Mouse (Mus musculus) midbrain, embryonic 13.5 days (tissue): ENCODE measurements around the gene Majin. TPM values are rescaled to one million over a fixed set of nuclear protein-coding genes. Genes with fewer than 3 reads are reported as not detected.

Experiments used
- ATAC-seq: fragments of 200-750 bp; cut with Nextera tagmentation; 2 replicates; pipeline ENCODE4 v1.8.0; 2017; ENCODE audit warnings: mild to moderate bottlenecking, moderate TSS enrichment, moderate library complexity
- H3K27ac ChIP-seq: fragments of 300-500 bp; sonication (generic); 2 replicates; pipeline ENCODE4 v1.5.1; 2015; ENCODE audit warnings: inconsistent platforms, mild to moderate bottlenecking, moderate library complexity
- H3K27me3 ChIP-seq: fragments of 300-500 bp; sonication (generic); 2 replicates; pipeline ENCODE4 v1.6.1; 2015; ENCODE audit warnings: mild to moderate bottlenecking, inconsistent platforms
- H3K36me3 ChIP-seq: fragments of 300-500 bp; sonication (generic); 2 replicates; pipeline ENCODE4 v1.6.1; 2015; ENCODE audit warnings: mild to moderate bottlenecking, inconsistent platforms
- H3K4me1 ChIP-seq: fragments of 300-500 bp; sonication (generic); replicated peaks from 2 replicates; pipeline ENCODE4 v1.6.1; 2015; ENCODE audit warnings: inconsistent platforms
- H3K4me2 ChIP-seq: fragments of 300-500 bp; sonication (generic); replicated peaks from 2 replicates; pipeline ENCODE4 v1.6.1; 2015; ENCODE audit warnings: moderate library complexity, mild to moderate bottlenecking, inconsistent platforms
- H3K4me3 ChIP-seq: fragments of 300-500 bp; sonication (generic); replicated peaks from 2 replicates; pipeline ENCODE4 v1.5.1; 2015; ENCODE audit warnings: mild to moderate bottlenecking, inconsistent platforms
- H3K9ac ChIP-seq: fragments of 300-500 bp; sonication (generic); replicated peaks from 2 replicates; pipeline ENCODE4 v1.6.1; 2015; ENCODE audit warnings: mild to moderate bottlenecking, inconsistent platforms
- H3K9me3 ChIP-seq: fragments of 300-500 bp; sonication (generic); 2 replicates; pipeline ENCODE4 v1.6.1; 2016; ENCODE audit warnings: mild to moderate bottlenecking, inconsistent platforms
- WGBS: fragments of 180-500 bp; shearing (Covaris S2); methylation state at CpG from one replicate; pipeline ENCODE4 v1.1.7; 2015; 5-methylcytosine and 5-hydroxymethylcytosine counted together
- polyA plus RNA-seq: library from polyadenylated mRNA; unstranded; fragments of >200 nt; fragmentation: Nextera tagmentation; extraction: Ambion mirVana; gene quantifications from 2 replicates; pipeline ENCODE4 v1.2.1, GENCODE M21; 2015

Gene Majin
- not detected in 2 replicates for polyA plus RNA-seq

GRCm38 (mm10) chr19:6184131-6184530 is at the start of gene Majin:
Majin (plus strand) TSS chr19:6184388.
- ATAC-seq, result no peak
- Histone ChIP-seq H3K4me2 (no peak within 1 kb of the TSS), H3K36me3 (no peaks in the 10 kb centered on the region), H3K27me3 (no peaks in the 10 kb centered on the region), H3K27ac (no peak within 1 kb of the TSS), H3K4me1 (peaks cover 4% of the 10 kb centered on the region; the same call in 1 of the 2 replicates), H3K4me3 (no peak within 1 kb of the TSS), H3K9me3 (no peaks in the 10 kb centered on the region), H3K9ac (no peak within 1 kb of the TSS)
- WGBS, result 89% methylated on average over 23 of the region's 23 CpGs

GRCm38 (mm10) chr19:6136397-6136796 is 47.8 kb upstream of the Majin start:
- ATAC-seq, result no peak
- H3K4me2 ChIP-seq, result no peak overlapping the region
- H3K27me3 ChIP-seq, result no peaks in the 10 kb centered on the region
- no peak overlapping the region for H3K9ac ChIP-seq
- no peak overlapping the region for H3K27ac ChIP-seq
- peaks cover 11% of the 10 kb centered on the region for H3K4me1 ChIP-seq
- peaks cover 51% of the 10 kb centered on the region for H3K36me3 ChIP-seq
- H3K9me3 ChIP-seq, result no peaks in the 10 kb centered on the region
- no peak overlapping the region for H3K4me3 ChIP-seq
- 88% methylated on average over 3 of the region's 3 CpGs for WGBS

DNA sequence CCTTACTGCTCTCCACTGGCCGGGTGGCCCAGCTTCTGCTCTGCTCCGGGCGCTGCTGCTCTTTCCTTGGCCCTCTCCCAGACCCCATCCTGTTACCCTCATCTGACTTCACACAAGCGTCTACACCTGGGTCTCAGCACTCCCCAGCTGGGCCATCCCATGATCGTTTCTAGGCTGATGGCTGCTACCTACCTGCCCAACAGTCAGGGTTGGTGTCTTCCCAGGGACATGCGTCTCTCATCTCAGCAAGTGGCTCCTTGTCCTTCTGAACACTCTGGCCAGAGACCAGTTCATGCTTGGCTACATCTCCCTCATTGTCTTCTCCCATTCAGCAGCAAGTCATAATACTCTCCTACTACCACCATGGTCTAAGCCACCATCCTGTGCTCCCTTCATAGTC is 44.5 kb upstream of the Majin start:
- peak overlapping the region; percentile 55 for H3K4me3 ChIP-seq
- no peaks in the 10 kb centered on the region for H3K27me3 ChIP-seq
- H3K4me1 ChIP-seq, result peaks cover 11% of the 10 kb centered on the region
- peak overlapping the region; percentile 84 for H3K4me2 ChIP-seq
- WGBS, result 92% methylated on average over 6 of the region's 6 CpGs
- peak overlapping the region; percentile 96; the same call in 1 of the 2 replicates for H3K27ac ChIP-seq
- H3K9me3 ChIP-seq, result no peaks in the 10 kb centered on the region
- ATAC-seq, result no peak
- peaks cover 39% of the 10 kb centered on the region for H3K36me3 ChIP-seq
- H3K9ac ChIP-seq, result peak overlapping the region; percentile 85

DNA sequence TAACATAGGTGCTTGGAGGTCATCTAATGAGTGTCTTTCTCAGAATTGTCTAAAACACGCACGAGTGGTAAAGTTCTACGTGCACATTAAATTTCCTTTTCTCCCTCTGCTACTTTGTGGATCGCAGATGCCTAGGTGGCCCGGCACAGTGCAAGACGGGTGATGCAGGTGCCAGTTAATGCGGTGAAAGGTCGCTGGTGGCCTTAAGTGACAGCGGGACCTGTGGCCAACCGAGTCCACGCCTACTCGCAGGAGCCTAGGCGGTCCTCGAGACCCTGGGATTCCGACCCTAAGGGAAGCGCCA is 43.9 kb upstream of the Majin start:
- Histone ChIP-seq H3K27me3 (no peaks in the 10 kb centered on the region), H3K4me2 (peak overlapping the region; percentile 84), H3K4me1 (peaks cover 11% of the 10 kb centered on the region), H3K9ac (peak overlapping the region; percentile 85), H3K9me3 (no peaks in the 10 kb centered on the region), H3K4me3 (peak overlapping the region; percentile 55), H3K36me3 (peaks cover 33% of the 10 kb centered on the region), H3K27ac (peak overlapping the region; percentile 96)
- WGBS, result 7% methylated on average over 16 of the region's 16 CpGs
- no peak for ATAC-seq

DNA sequence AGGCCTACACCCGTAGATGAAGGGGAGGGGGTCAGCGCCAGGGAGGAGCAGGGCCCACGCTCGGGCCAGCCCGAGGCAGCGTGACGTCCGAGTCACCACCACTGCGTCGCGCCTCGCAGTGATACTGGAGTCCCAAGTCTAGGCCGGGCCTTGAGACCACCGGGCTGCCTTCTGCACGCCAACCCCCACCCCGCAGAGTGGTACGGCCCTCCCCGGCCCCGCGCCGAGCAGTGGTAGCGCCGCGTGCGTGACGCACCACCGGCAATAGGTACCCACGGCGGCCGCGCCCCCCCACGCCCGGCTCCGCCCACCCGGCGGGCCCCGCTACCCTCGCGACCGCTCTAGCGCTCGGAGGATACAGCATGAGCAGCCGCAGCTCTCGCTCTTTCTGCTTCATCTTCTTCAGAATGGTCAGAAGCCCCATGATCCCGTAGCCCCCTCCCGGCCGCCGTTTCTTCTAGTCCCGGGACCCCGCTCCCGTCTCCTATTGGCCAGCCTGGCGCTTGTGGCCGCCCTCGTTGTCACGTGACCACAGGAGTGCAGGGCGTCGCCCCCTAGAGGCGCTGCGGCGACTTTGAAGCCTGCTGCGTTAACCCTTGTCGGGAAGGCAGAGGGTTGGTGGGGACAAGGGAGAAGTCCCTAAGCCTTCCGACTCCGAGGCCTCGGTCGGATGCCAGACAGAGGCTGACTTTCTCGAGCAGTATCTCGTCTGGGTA is 43.4 kb upstream of the Majin start, which contains the start of gene Batf2:
Gene Batf2, plus strand, starts transcription at position 306 of the 716 bp plus-strand sequence.
- peak within 1 kb of the TSS; percentile 55 for H3K4me3 ChIP-seq
- peaks cover 11% of the 10 kb centered on the region for H3K4me1 ChIP-seq
- H3K27ac ChIP-seq, result peak within 1 kb of the TSS; percentile 96
- no peaks in the 10 kb centered on the region for H3K9me3 ChIP-seq
- ATAC-seq, result peak; percentile 96
- H3K9ac ChIP-seq, result peak within 1 kb of the TSS; percentile 85
- WGBS, result under 1% methylated on average over 68 of the region's 68 CpGs
- H3K27me3 ChIP-seq, result no peaks in the 10 kb centered on the region
- H3K4me2 ChIP-seq, result peak within 1 kb of the TSS; percentile 84
- H3K36me3 ChIP-seq, result peaks cover 28% of the 10 kb centered on the region

GRCm38 (mm10) chr19:6141394-6141749 is 42.8 kb upstream of the Majin start, which contains the start of gene Arl2:
Arl2 (minus strand) TSS chr19:6141548.
- ATAC-seq, result peak; percentile 77
- H3K4me3 ChIP-seq, result peak within 1 kb of the TSS; percentile 55
- peak within 1 kb of the TSS; percentile 96 for H3K27ac ChIP-seq
- H3K36me3 ChIP-seq, result peaks cover 22% of the 10 kb centered on the region
- H3K27me3 ChIP-seq, result no peaks in the 10 kb centered on the region
- peak within 1 kb of the TSS; percentile 85 for H3K9ac ChIP-seq
- peaks cover 11% of the 10 kb centered on the region for H3K4me1 ChIP-seq
- H3K9me3 ChIP-seq, result no peaks in the 10 kb centered on the region
- WGBS, result under 1% methylated on average over 15 of the region's 15 CpGs
- H3K4me2 ChIP-seq, result peak within 1 kb of the TSS; percentile 84

DNA sequence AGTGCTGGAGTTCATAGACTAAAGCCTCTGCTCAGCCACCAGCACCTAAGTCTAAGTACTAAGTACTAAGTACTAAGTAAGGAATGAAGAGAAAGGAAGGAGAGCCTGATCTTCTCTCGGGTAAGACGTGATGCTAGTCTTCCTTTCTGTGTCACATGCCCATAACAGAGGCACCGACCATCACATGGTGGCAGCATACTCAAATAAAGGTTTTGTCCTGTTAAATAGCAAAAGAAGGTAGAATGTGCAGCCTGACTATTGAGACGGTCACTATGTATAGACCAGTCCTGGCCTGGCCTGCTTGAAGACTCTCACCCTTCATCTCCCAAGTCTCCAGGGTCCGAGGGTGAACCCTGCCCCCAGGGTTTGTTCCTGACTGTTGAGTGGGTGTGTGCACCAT is 39.3 kb upstream of the Majin start:
- WGBS, result 82% methylated on average over 5 of the region's 5 CpGs
- no peaks in the 10 kb centered on the region for H3K9me3 ChIP-seq
- H3K4me2 ChIP-seq, result no peak overlapping the region
- ATAC-seq, result no peak
- no peaks in the 10 kb centered on the region for H3K27me3 ChIP-seq
- no peak overlapping the region for H3K9ac ChIP-seq
- H3K4me3 ChIP-seq, result no peak overlapping the region
- H3K27ac ChIP-seq, result no peak overlapping the region
- H3K36me3 ChIP-seq, result no peaks in the 10 kb centered on the region
- H3K4me1 ChIP-seq, result peaks cover 5% of the 10 kb centered on the region

GRCm38 (mm10) chr19:6155174-6155573 is 29.0 kb upstream of the Majin start:
- no peaks in the 10 kb centered on the region for H3K9me3 ChIP-seq
- 89% methylated on average over 9 of the region's 9 CpGs for WGBS

DNA sequence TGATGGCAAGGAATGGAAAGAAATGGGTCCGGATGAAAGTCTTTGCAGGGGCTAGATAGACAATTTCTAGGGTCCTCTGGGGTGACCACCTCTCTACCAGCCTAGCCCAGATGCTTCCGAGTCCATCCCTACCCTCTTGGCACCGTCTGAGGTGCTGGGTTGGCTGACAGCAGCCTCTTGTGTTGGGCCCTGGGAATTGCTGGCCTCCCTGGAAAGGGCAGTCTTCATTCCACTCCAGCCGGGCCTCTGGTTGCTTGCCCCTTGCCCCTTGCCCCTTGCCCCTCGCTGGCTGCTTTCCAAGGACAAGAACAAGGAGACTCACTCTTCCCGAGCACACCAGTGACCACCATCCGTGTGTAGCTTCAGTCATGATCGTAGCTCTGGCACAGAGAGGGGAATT is 27.8 kb upstream of the Majin start:
- no peaks in the 10 kb centered on the region for H3K4me1 ChIP-seq
- no peak for ATAC-seq
- no peaks in the 10 kb centered on the region for H3K36me3 ChIP-seq
- no peaks in the 10 kb centered on the region for H3K9me3 ChIP-seq
- no peak overlapping the region for H3K27ac ChIP-seq
- no peak overlapping the region for H3K9ac ChIP-seq
- 71% methylated on average over 8 of the region's 8 CpGs for WGBS
- no peaks in the 10 kb centered on the region for H3K27me3 ChIP-seq
- H3K4me3 ChIP-seq, result no peak overlapping the region
- no peak overlapping the region for H3K4me2 ChIP-seq

More at GRCm38 (mm10) chr19:6155174-6155573, 29.0 kb upstream of the Majin start:
- Histone ChIP-seq H3K36me3 (no peaks in the 10 kb centered on the region), H3K4me1 (no peaks in the 10 kb centered on the region), H3K27me3 (no peaks in the 10 kb centered on the region), H3K9ac (no peak overlapping the region), H3K4me2 (no peak overlapping the region), H3K4me3 (no peak overlapping the region), H3K27ac (no peak overlapping the region)
- no peak for ATAC-seq

- H3K36me3 ChIP-seq, result no peaks in the 10 kb centered on the region
- WGBS, result 85% methylated on average over 6 of the region's 6 CpGs
- H3K4me1 ChIP-seq, result no peaks in the 10 kb centered on the region
- no peak overlapping the region for H3K9ac ChIP-seq
- H3K27me3 ChIP-seq, result no peaks in the 10 kb centered on the region
- H3K9me3 ChIP-seq, result no peaks in the 10 kb centered on the region
- no peak for ATAC-seq
- no peak overlapping the region for H3K27ac ChIP-seq
- H3K4me3 ChIP-seq, result no peak overlapping the region
- H3K4me2 ChIP-seq, result no peak overlapping the region
Observed at GRCm38 (mm10) chr19:6157220-6157619, 27.0 kb upstream of the Majin start.

GRCm38 (mm10) chr19:6163872-6164547 is 20.2 kb upstream of the Majin start:
- H3K27me3 ChIP-seq, result 0 out of 2 replicates have a peak, but pooled peaks cover 3% of the 10 kb centered on the region
- no peak for ATAC-seq
- H3K9me3 ChIP-seq, result no peaks in the 10 kb centered on the region
- WGBS, result 76% methylated on average over 10 of the region's 10 CpGs
- no peaks in the 10 kb centered on the region for H3K4me1 ChIP-seq
- no peak overlapping the region for H3K27ac ChIP-seq
- no peak overlapping the region for H3K4me2 ChIP-seq
- H3K9ac ChIP-seq, result no peak overlapping the region
- H3K4me3 ChIP-seq, result no peak overlapping the region
- no peaks in the 10 kb centered on the region for H3K36me3 ChIP-seq

DNA sequence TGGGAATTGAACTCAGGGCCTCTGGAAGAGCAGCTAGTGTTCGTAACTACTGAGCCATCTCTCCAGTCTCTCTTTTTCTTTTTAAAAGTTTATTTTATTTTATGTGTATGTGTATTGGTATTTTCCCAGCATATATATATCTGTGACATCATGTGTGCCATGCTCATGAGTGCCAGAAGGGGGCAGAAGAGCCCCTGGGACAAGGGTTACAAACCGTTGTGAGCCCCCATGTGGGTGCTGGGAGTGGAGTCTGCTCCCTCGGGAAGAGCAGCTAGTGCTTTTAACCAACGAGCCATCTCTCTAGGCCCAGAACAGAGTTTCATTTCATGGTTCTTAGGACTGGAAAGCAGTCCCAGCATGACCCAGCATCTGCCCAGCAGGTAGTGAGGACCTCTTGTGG is 17.4 kb upstream of the Majin start:
- 80% methylated on average over 4 of the region's 4 CpGs for WGBS
- 0 out of 2 replicates have a peak, but pooled peaks cover 3% of the 10 kb centered on the region for H3K27me3 ChIP-seq

More for the DNA sequence above, 17.4 kb upstream of the Majin start:
- H3K9ac ChIP-seq, result no peak overlapping the region
- H3K9me3 ChIP-seq, result no peaks in the 10 kb centered on the region
- no peak overlapping the region for H3K4me3 ChIP-seq
- no peak overlapping the region for H3K4me2 ChIP-seq
- no peaks in the 10 kb centered on the region for H3K36me3 ChIP-seq
- no peak overlapping the region for H3K27ac ChIP-seq
- no peaks in the 10 kb centered on the region for H3K4me1 ChIP-seq
- ATAC-seq, result no peak
